Mouse (Mus musculus) CH12.LX (cell line): Measurements from ENCODE around the gene Atrnl1. TPM values are rescaled to one million over a fixed set of nuclear protein-coding genes. Genes with fewer than 3 reads are reported as not detected.

Experiments used
- DNase-seq: peaks from one replicate; pipeline ENCODE4 v3.0.0-alpha.2; 2013; ENCODE audit errors: extremely low read depth
- H3K27ac ChIP-seq: 2 replicates; pipeline ENCODE4 v1.5.1; 2012; ENCODE audit warnings: low read depth, mild to moderate bottlenecking, control low read depth, moderate library complexity; ENCODE audit not compliant: insufficient read depth
- H3K27me3 ChIP-seq: replicated peaks from 2 replicates; pipeline ENCODE3; 2012; ENCODE audit warnings: inconsistent platforms
- H3K36me3 ChIP-seq, 2 experiments: replicated peaks in 1 of 2; 2 replicates each; pipeline versions ENCODE3 to v1.6.1; 2012; ENCODE audit warnings: inconsistent platforms in 1 of 2, low read length in 1 of 2, mild to moderate bottlenecking in 1 of 2, mixed read lengths in 1 of 2, moderate library complexity in 1 of 2; ENCODE audit not compliant: control insufficient read depth in 1 of 2, insufficient read depth in 1 of 2
- H3K4me1 ChIP-seq, 2 experiments: 2 replicates each; pipeline ENCODE4 v1.6.1; 2012; ENCODE audit warnings: inconsistent platforms in 1 of 2, moderate library complexity in 1 of 2; ENCODE audit not compliant: insufficient read depth in 2 of 2, control insufficient read depth in 1 of 2
- H3K4me2 ChIP-seq: 2 replicates; pipeline ENCODE4 v1.6.1; 2012; ENCODE audit warnings: low read depth, mild to moderate bottlenecking, control low read depth; ENCODE audit not compliant: poor library complexity, insufficient read depth, severe bottlenecking
- H3K4me3 ChIP-seq, 3 experiments: fragments of 150-350 bp in 1 of 3; sonication (generic) in 1 of 3; replicated peaks in 1 of 3; 2 replicates each; pipeline versions ENCODE3 to v1.5.1; 2011 to 2012; ENCODE audit warnings: low read depth in 2 of 3, low read length in 2 of 3, mild to moderate bottlenecking in 2 of 3, moderate library complexity in 2 of 3, control low read depth in 1 of 3, improper control_type of control experiment in 1 of 3, inconsistent platforms in 1 of 3, mixed read lengths in 1 of 3; ENCODE audit not compliant: poor library complexity in 1 of 3
- H3K79me2 ChIP-seq: replicated peaks from 2 replicates; pipeline ENCODE4 v1.6.1; 2012; ENCODE audit warnings: mild to moderate bottlenecking, moderate library complexity; ENCODE audit not compliant: control insufficient read depth, poor library complexity, insufficient read depth, severe bottlenecking; ENCODE audit errors: extremely low read depth
- H3K9ac ChIP-seq: 2 replicates; pipeline ENCODE4 v1.6.1; 2012; ENCODE audit warnings: low read depth, mild to moderate bottlenecking, control low read depth, moderate library complexity; ENCODE audit not compliant: insufficient read depth
- H3K9me3 ChIP-seq: replicated peaks from 2 replicates; pipeline ENCODE3; 2012; ENCODE audit warnings: low read length, inconsistent platforms, mixed read lengths
- CTCF ChIP-seq, 2 experiments: IDR thresholded peaks in 1 of 2; conservative IDR thresholded peaks in 1 of 2; 2 replicates each; pipeline ENCODE4 v1.5.1; 2011 to 2012; ENCODE audit warnings: low read depth in 2 of 2, low read length in 2 of 2, improper control_type of control experiment in 1 of 2, inconsistent platforms in 1 of 2, mild to moderate bottlenecking in 1 of 2, moderate library complexity in 1 of 2
- ELF1 ChIP-seq: IDR thresholded peaks from 2 replicates; pipeline ENCODE4 v1.6.1; 2014; ENCODE audit warnings: low read depth, mild to moderate bottlenecking, inconsistent platforms, low read length, improper control_type of control experiment
- HCFC1 ChIP-seq: IDR thresholded peaks from 2 replicates; pipeline ENCODE4 v1.6.1; 2012; ENCODE audit warnings: low read depth, mild to moderate bottlenecking, inconsistent platforms, low read length, improper control_type of control experiment
- JUN ChIP-seq: IDR thresholded peaks from 2 replicates; pipeline ENCODE4 v1.6.1; 2011; ENCODE audit warnings: low read depth, mild to moderate bottlenecking, low read length, improper control_type of control experiment, moderate library complexity; ENCODE audit not compliant: insufficient read depth
- KAT2A ChIP-seq: IDR thresholded peaks from 2 replicates; pipeline ENCODE4 v1.6.1; 2012; ENCODE audit warnings: low read length, improper control_type of control experiment, inconsistent platforms; ENCODE audit not compliant: insufficient replicate concordance
- MAZ ChIP-seq: IDR thresholded peaks from 2 replicates; pipeline ENCODE4 v1.6.1; 2012; ENCODE audit warnings: low read depth, mild to moderate bottlenecking, inconsistent platforms, low read length, improper control_type of control experiment, moderate library complexity
- MEF2A ChIP-seq: IDR thresholded peaks from 2 replicates; pipeline ENCODE4 v1.6.1; 2014; ENCODE audit warnings: low read depth, mild to moderate bottlenecking, inconsistent platforms, low read length, improper control_type of control experiment, borderline replicate concordance
- MXI1 ChIP-seq: IDR thresholded peaks from 2 replicates; pipeline ENCODE4 v1.6.1; 2011; ENCODE audit warnings: mild to moderate bottlenecking, low read depth, low read length, improper control_type of control experiment
- PAX5 ChIP-seq: IDR thresholded peaks from 2 replicates; pipeline ENCODE4 v1.6.1; 2012; ENCODE audit warnings: low read length, inconsistent platforms, mixed read lengths
- RAD21 ChIP-seq: IDR thresholded peaks from 2 replicates; pipeline ENCODE4 v1.6.1; 2011; ENCODE audit warnings: low read depth, mild to moderate bottlenecking, low read length, improper control_type of control experiment, moderate library complexity
- RCOR1 ChIP-seq: conservative IDR thresholded peaks from 2 replicates; pipeline ENCODE4 v1.6.1; 2012; ENCODE audit warnings: low read depth, mild to moderate bottlenecking, inconsistent platforms, low read length, improper control_type of control experiment
- SIN3A ChIP-seq: IDR thresholded peaks from 2 replicates; pipeline ENCODE4 v1.6.1; 2012; ENCODE audit warnings: low read length, improper control_type of control experiment, inconsistent platforms
- SMC3 ChIP-seq: IDR thresholded peaks from 2 replicates; pipeline ENCODE4 v1.6.1; 2011; ENCODE audit warnings: low read depth, low read length, improper control_type of control experiment
- USF1 ChIP-seq: IDR thresholded peaks from 2 replicates; pipeline ENCODE4 v1.6.1; 2014; ENCODE audit warnings: low read depth, mild to moderate bottlenecking, inconsistent platforms, low read length, improper control_type of control experiment
- ZC3H11A ChIP-seq: IDR thresholded peaks from 2 replicates; pipeline ENCODE4 v1.6.1; 2012; ENCODE audit warnings: low read depth, mild to moderate bottlenecking, inconsistent platforms, low read length, improper control_type of control experiment
- ZKSCAN1 ChIP-seq: IDR thresholded peaks from 2 replicates; pipeline ENCODE4 v1.6.1; 2012; ENCODE audit warnings: low read depth, inconsistent platforms, low read length, improper control_type of control experiment, borderline replicate concordance
- ZMIZ1 ChIP-seq: IDR thresholded peaks from 2 replicates; pipeline ENCODE4 v1.6.1; 2012; ENCODE audit warnings: low read depth, mild to moderate bottlenecking, inconsistent platforms, low read length, improper control_type of control experiment
- ZNF384 ChIP-seq: IDR thresholded peaks from 2 replicates; pipeline ENCODE4 v1.6.1; 2012; ENCODE audit warnings: low read depth, low read length, improper control_type of control experiment, inconsistent platforms
- dilution Hi-C: fragments of 300-500 bp; cut with MboI; formaldehyde crosslinking; loops from 2 replicates; pipeline ENCODE4 v1.14.3; 2020; ENCODE audit warnings: low sequenced_read_pairs; ENCODE audit not compliant: extremely low pct_unique_long_range_greater_than_20kb, extremely low pct_ligation_motif_present
- in situ Hi-C: fragments of 300-500 bp; cut with MboI; formaldehyde crosslinking; loops from 3 replicates; pipeline ENCODE4 v1.14.3; 2019; ENCODE audit warnings: low sequenced_read_pairs, low pct_ligation_motif_present, low pct_unique_long_range_greater_than_20kb, mixed read lengths
- polyA plus RNA-seq: library from polyadenylated mRNA; unstranded; fragments of >175 nt; gene quantifications from 2 replicates; pipeline ENCODE4 v1.2.1, GENCODE M21; 2012; ENCODE audit warnings: low read depth; ENCODE audit not compliant: insufficient read length
- total RNA-seq, 2 experiments: library from RNA; depleted of rRNA; stranded (reverse); fragments of 300-350 nt in 1 of 2; fragments of >200 nt in 1 of 2; gene quantifications; 2 replicates each; pipeline ENCODE4 v1.2.3; 2012 to 2014

Gene Atrnl1
- total and polyA plus RNA-seq, 3 experiments = 1.9 TPM

GRCm38 (mm10) chr19:57816221-57816996 is 205.6 kb downstream of the Atrnl1 start:
- no peaks in the 10 kb centered on the region for H3K27me3 ChIP-seq
- TF ChIP-seq MXI1 = no peak
- TF ChIP-seq SMC3 = peak; percentile 70
- no peak for TF ChIP-seq ZMIZ1
- no peak for TF ChIP-seq MAZ
- no peak for TF ChIP-seq SIN3A
- no peak for TF ChIP-seq RCOR1
- TF ChIP-seq RAD21 = peak; percentile 60
- TF ChIP-seq CTCF (conservative IDR thresholded peaks at IDR 0.05 in 1 of 2, IDR thresholded peaks at IDR 0.05 in 1 of 2; ENCODE audit: low read depth in 2 of 2, low read length in 2 of 2) = peak; percentile 74 to 75
- no peak for TF ChIP-seq ZNF384
- TF ChIP-seq, all 38 proteins: peak for 3
- Histone ChIP-seq H3K27ac (no peak overlapping the region), H3K4me3 (no peak overlapping the region), H3K9me3 (no peaks in the 10 kb centered on the region), H3K4me2 (no peak overlapping the region), H3K79me2 (no peaks in the 10 kb centered on the region), H3K9ac (no peak overlapping the region), H3K4me1 (no peaks in the 10 kb centered on the region), H3K36me3 (no peaks in the 10 kb centered on the region)
- dilution Hi-C loops (no loop called here), in situ Hi-C loops (no loop called here)
- DNase-seq = peak; percentile 49

- no peak overlapping the region for H3K9ac ChIP-seq
- DNase-seq = no peak
- no peaks in the 10 kb centered on the region for H3K79me2 ChIP-seq
- no peak overlapping the region for H3K27ac ChIP-seq
- in situ Hi-C loops = no loop called here
- H3K4me1 ChIP-seq = no peaks in the 10 kb centered on the region
- H3K4me2 ChIP-seq = no peak overlapping the region
- no peaks in the 10 kb centered on the region for H3K27me3 ChIP-seq
- TF ChIP-seq ZKSCAN1 (no peak), SMC3 (no peak), USF1 (no peak), HCFC1 (no peak), KAT2A (no peak), PAX5 (no peak), JUN (no peak), MAZ (no peak), ZMIZ1 (no peak), ELF1 (no peak), ZC3H11A (no peak), MEF2A (no peak)
- dilution Hi-C loops = no loop called here
- H3K4me3 ChIP-seq = no peak overlapping the region
- no peaks in the 10 kb centered on the region for H3K9me3 ChIP-seq
- H3K36me3 ChIP-seq = no peaks in the 10 kb centered on the region
Observed at GRCm38 (mm10) chr19:57817736-57818135, 206.9 kb downstream of the Atrnl1 start.
